Mouse (Mus musculus) cerebellum, adult 11-12 months (tissue): ENCODE results near the gene Gm17078.
"Not testable (repeated sequence)": the region's sequence is repeated elsewhere in the genome, so short reads cannot be mapped to it uniquely, and the experiment has no call there.

Source experiments
- DNase-seq: peaks from one replicate; pipeline ENCODE4 v3.0.0; 2022

Gm17078 gene

DNA sequence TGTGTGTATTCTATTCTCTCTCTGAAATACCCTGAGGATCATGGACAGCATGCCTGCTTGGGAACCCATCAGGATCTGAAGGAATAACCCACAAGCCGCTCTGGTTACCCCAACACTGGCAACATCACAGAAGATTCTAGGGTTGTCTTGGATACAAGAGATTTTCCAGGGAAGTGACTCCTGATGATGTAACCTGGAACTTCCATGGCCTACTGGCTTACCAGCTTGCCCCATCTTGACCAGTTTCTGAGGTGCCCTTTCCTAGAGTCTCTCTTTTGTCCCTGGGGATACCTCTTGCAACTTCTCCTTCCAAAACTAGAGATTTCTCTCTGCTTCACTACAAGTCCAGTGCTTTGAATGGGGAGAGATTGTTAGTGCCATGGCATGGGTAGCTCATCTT is at the start of gene Gm17078:
TSS of gene Gm17078 (minus strand) at position 101 of the 400 bp plus-strand sequence.
- DNase-seq = no peak

DNA sequence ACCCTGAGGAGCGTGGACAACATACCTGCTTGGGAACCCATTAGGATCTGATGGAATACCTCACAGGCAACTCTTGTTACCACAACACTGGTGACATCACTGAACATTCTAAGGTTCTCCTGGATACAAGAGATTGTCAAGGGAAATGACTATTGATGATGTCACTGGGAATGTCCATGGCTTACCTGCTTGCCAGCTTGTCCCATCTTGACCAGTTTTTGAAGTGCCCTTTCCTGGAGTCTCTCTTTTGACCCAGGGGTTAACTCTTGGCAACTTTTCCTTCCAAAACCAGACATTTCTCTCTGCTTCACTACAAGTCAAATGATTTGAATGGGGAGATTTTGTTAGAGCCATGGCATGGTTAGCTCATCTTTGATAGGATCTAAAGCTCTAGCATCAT is 24.5 kb upstream of the Gm17078 start, which contains the start of gene Gm4181:
TSS of gene Gm4181 (minus strand) at position 101 of the 400 bp plus-strand sequence.
- not testable (repeated sequence) for DNase-seq

GRCm38 (mm10) chr14:51632426-51632825 is 21.3 kb upstream of the Gm17078 start:
- DNase-seq = peak; percentile 11

DNA sequence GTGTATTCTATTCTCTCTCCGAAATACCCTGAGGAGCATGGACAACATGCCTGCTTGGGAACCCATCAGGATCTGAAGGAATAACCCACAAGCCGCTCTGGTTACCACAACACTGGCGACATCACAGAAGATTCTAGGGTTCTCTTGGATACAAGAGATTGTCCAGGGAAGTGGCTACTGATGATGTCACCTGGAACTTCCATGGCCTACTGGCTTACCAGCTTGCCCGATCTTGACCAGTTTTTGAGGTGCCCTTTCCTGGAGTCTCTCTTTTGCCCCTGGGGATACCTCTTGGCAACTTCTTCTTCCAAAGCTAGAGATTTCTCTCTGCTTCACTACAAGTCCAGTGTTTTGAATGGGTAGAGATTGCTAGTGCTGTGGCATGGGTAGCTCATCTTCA is 19.1 kb downstream of the Gm17078 start, which contains the start of gene Gm17174:
TSS of gene Gm17174 (minus strand) at position 101 of the 400 bp plus-strand sequence.
- DNase-seq = not testable (repeated sequence)

DNA sequence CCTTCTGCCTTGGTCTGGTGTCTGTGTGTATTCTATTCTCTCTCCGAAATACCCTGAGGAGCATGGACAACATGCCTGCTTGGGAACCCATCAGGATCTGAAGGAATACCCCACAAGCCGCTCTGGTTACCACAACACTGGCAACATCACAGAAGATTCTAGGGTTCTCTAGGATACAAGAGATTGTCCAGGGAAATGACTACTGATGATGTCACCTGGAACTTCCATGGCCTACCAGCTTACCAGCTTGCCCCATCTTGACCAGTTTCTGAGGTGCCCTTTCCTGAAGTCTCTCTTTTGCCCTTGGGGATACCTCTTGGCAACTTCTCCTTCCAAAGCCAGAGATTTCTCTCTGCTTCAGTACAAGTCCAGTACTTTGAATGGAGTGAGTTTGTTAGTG is 37.1 kb downstream of the Gm17078 start, which contains the start of gene Gm17175:
TSS of gene Gm17175 (minus strand) at position 101 of the 400 bp plus-strand sequence.
- not testable (repeated sequence) for DNase-seq
